Mouse (Mus musculus) liver, embryonic 14.5 days (tissue): ENCODE data around the gene Prepl. TPM values are rescaled to one million over a fixed set of nuclear protein-coding genes. Genes with fewer than 3 reads are reported as not detected.

Source experiments
- ATAC-seq: fragments of 200-750 bp; cut with Nextera tagmentation; 2 replicates; pipeline ENCODE4 v1.8.0; 2017; ENCODE audit warnings: moderate number of reproducible peaks, mild to moderate bottlenecking, moderate library complexity; ENCODE audit not compliant: insufficient read depth
- DNase-seq, 3 experiments: peaks; one replicate each; pipeline ENCODE4 v3.0.0-alpha.2; 2012 to 2013; ENCODE audit warnings: low read depth in 3 of 3, low spot score in 3 of 3
- H3K27ac ChIP-seq: fragments of 300-500 bp; sonication (generic); 2 replicates; pipeline ENCODE4 v1.5.1; 2014; ENCODE audit warnings: moderate library complexity, mild to moderate bottlenecking, control low read depth, inconsistent platforms
- H3K27me3 ChIP-seq: fragments of 300-500 bp; sonication (generic); 2 replicates; pipeline ENCODE4 v1.6.1; 2014; ENCODE audit warnings: mild to moderate bottlenecking, low read length, moderate library complexity; ENCODE audit not compliant: control insufficient read depth, insufficient read depth
- H3K36me3 ChIP-seq: fragments of 300-500 bp; sonication (generic); replicated peaks from 2 replicates; pipeline ENCODE4 v1.6.1; 2014; ENCODE audit warnings: low read depth; ENCODE audit not compliant: control insufficient read depth, insufficient read depth
- H3K4me1 ChIP-seq, 2 experiments: fragments of 200-500 bp in 1 of 2; fragments of 300-500 bp in 1 of 2; sonication (generic) in 1 of 2; replicated peaks; 2 replicates each; pipeline ENCODE4 v1.6.1; 2012 to 2014; ENCODE audit warnings: antibody characterized with exemption in 1 of 2, inconsistent platforms in 1 of 2, low read length in 1 of 2; ENCODE audit not compliant: control insufficient read depth in 2 of 2, insufficient read depth in 2 of 2
- H3K4me2 ChIP-seq: fragments of 300-500 bp; sonication (generic); 2 replicates; pipeline ENCODE4 v1.6.1; 2014; ENCODE audit warnings: low read depth, mild to moderate bottlenecking, control low read depth, moderate library complexity
- H3K4me3 ChIP-seq, 2 experiments: fragments of 200-500 bp in 1 of 2; fragments of 300-500 bp in 1 of 2; sonication (generic) in 1 of 2; 2 replicates each; pipeline ENCODE4 v1.5.1; 2012 to 2014; ENCODE audit warnings: low read depth in 2 of 2, low read length in 2 of 2, mild to moderate bottlenecking in 2 of 2, control low read depth in 1 of 2, inconsistent platforms in 1 of 2, moderate library complexity in 1 of 2; ENCODE audit not compliant: insufficient read depth in 1 of 2
- H3K9ac ChIP-seq: fragments of 300-500 bp; sonication (generic); replicated peaks from 2 replicates; pipeline ENCODE4 v1.6.1; 2014; ENCODE audit warnings: mild to moderate bottlenecking, control low read depth, moderate library complexity
- H3K9me3 ChIP-seq: fragments of 300-500 bp; sonication (generic); 2 replicates; pipeline ENCODE4 v1.6.1; 2016; ENCODE audit warnings: low read length, mixed read lengths; ENCODE audit not compliant: control insufficient read depth
- CTCF ChIP-seq: IDR thresholded peaks from 2 replicates; pipeline ENCODE4 v1.5.1; 2016; ENCODE audit warnings: antibody characterized with exemption, low read depth, control low read depth
- EP300 ChIP-seq: IDR thresholded peaks from 2 replicates; pipeline ENCODE4 v1.6.1; 2016; ENCODE audit warnings: antibody characterized with exemption, low read depth
- WGBS: fragments of 180-500 bp; shearing (Covaris S2); extraction: QIAGEN DNeasy Blood & Tissue Kit; methylation state at CpG from one replicate; pipeline ENCODE4 v1.1.7; 2014; ENCODE audit not compliant: insufficient replicate concordance; 5-methylcytosine and 5-hydroxymethylcytosine counted together
- polyA plus RNA-seq, 2 experiments: library from polyadenylated mRNA; depleted of rRNA in 1 of 2; stranded (reverse) in 1 of 2; unstranded in 1 of 2; fragments of >200 nt; fragmentation: Nextera tagmentation in 1 of 2; extraction: Ambion mirVana in 1 of 2; gene quantifications; 2 replicates each; pipeline versions ENCODE4 v1.2.1 to v1.2.3; 2012 to 2014

Prepl gene
- polyA plus RNA-seq, 2 experiments, result 7.2 to 7.5 TPM

DNA sequence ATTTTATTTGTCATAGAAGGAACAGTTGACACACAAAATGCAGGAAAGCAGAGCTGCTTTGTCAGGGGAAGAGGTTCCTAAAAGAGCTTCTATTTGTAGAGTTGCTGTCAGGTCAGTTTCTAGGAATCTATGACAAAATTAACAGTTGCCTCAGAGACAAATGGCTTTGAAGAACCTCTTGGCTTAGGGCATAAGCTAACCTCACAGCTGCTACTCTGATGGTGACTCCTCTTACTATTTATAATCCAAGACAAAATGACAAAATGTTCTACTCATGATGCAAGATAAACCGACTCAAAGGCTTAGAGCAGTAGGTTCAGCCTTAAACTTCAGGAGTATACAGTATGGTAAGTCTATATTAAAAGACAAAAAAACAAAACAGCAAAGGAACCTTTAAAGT is 3.5 kb downstream of the Prepl start:
- Histone ChIP-seq H3K4me2 (no peak overlapping the region), H3K27ac (no peak overlapping the region), H3K9ac (no peak overlapping the region), H3K4me3 (no peak overlapping the region), H3K36me3 (no peaks in the 10 kb centered on the region), H3K27me3 (no peaks in the 10 kb centered on the region), H3K9me3 (no peaks in the 10 kb centered on the region), H3K4me1 (peaks cover 4 to 6% of the 10 kb centered on the region in 2 experiments; a peak in 3 of 4 replicates)
- DNase-seq, result no peak
- 62% methylated on average over 1 of the region's 1 CpGs for WGBS
- ATAC-seq, result no peak
- TF ChIP-seq EP300, result no peak
- TF ChIP-seq CTCF, result no peak

DNA sequence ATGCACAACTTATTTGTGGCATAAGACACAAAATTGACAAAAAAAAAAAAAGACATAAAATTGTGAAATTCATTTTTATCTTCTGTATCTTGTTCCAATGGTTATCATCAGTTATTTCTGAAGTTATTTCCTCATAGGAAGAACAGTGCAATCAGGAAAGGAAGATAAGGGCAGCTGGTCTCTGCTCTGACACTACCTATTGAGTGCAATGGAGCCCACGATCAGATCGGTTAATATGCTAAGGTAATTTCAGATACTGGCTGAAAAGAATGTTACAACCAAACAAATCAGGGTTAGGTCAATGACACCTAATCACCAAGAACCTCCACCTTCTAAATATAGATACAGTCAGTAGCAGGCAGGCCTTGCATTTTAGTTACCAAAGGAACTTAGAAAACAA is 4.7 kb downstream of the Prepl start:
- ATAC-seq (no peak), DNase-seq (no peak)
- Histone ChIP-seq H3K9me3 (no peaks in the 10 kb centered on the region), H3K4me1 (peaks cover 3 to 4% of the 10 kb centered on the region in 2 experiments; a peak in 1 of 4 replicates), H3K9ac (no peak overlapping the region), H3K4me3 (no peak overlapping the region), H3K36me3 (no peaks in the 10 kb centered on the region), H3K27ac (no peak overlapping the region), H3K4me2 (no peak overlapping the region), H3K27me3 (no peaks in the 10 kb centered on the region)
- WGBS, result 43% methylated on average over 2 of the region's 2 CpGs
- TF ChIP-seq EP300 (no peak), CTCF (no peak)

DNA sequence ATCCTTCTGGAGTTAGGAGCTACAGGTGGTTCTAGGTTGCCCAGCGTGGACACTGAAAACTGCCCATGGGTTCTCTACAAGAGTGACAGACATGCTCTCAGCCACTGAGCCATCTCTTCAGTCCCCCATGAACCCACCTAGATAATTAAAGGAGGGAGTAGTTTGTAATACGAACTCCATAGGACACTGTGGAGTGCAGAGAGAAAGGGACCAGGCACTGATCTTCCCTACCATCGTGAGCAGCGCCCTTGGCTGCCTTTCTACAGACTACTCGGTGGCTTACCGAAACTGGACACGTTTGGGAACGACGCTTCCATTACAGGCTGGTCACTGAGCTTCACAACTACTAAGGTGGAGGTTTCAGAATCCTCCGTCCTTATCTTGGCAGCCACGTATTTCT is 9.3 kb downstream of the Prepl start:
- WGBS, result 77% methylated on average over 11 of the region's 11 CpGs
- no peaks in the 10 kb centered on the region for H3K27me3 ChIP-seq
- H3K9me3 ChIP-seq, result no peaks in the 10 kb centered on the region
- no peaks in the 10 kb centered on the region for H3K36me3 ChIP-seq
- TF ChIP-seq CTCF (no peak), EP300 (no peak)
- no peak for ATAC-seq
- no peak for DNase-seq
- H3K4me2 ChIP-seq, result no peak overlapping the region
- no peaks in the 10 kb centered on the region for H3K4me1 ChIP-seq
- H3K9ac ChIP-seq, result no peak overlapping the region
- no peak overlapping the region for H3K4me3 ChIP-seq
- no peak overlapping the region for H3K27ac ChIP-seq

DNA sequence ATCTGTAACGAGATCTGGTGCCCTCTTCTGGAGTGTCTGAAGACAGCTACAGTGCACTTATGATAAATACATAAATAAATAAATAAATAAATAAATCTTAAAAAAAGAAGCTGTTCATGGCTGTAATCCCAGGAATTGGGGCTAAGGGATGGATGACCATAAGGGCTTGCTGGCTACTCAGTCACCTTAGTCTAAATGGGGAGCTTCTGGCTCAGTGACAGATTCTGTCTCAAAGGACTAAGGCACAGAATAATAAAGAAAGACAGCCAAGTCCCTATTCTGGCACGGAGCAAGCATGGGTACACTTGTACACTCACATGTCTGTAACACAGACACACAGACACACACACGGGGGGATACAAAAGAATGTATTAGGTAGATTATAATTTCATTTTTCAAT is 10.8 kb downstream of the Prepl start:
- Histone ChIP-seq H3K4me2 (no peak overlapping the region), H3K36me3 (no peaks in the 10 kb centered on the region), H3K4me3 (no peak overlapping the region), H3K4me1 (no peaks in the 10 kb centered on the region), H3K9ac (no peak overlapping the region), H3K27me3 (no peaks in the 10 kb centered on the region), H3K9me3 (no peaks in the 10 kb centered on the region), H3K27ac (no peak overlapping the region)
- ATAC-seq, result no peak
- TF ChIP-seq EP300 (no peak), CTCF (no peak)
- no peak for DNase-seq
- 69% methylated on average over 3 of the region's 3 CpGs for WGBS

GRCm38 (mm10) chr17:85074083-85074482 is 16.0 kb downstream of the Prepl start:
- Histone ChIP-seq H3K4me3 (no peak overlapping the region), H3K36me3 (no peaks in the 10 kb centered on the region), H3K27ac (no peak overlapping the region), H3K4me1 (no peaks in the 10 kb centered on the region), H3K9me3 (no peaks in the 10 kb centered on the region), H3K27me3 (no peaks in the 10 kb centered on the region), H3K4me2 (no peak overlapping the region), H3K9ac (no peak overlapping the region)
- no peak for DNase-seq
- ATAC-seq, result no peak
- WGBS, result 78% methylated on average over 4 of the region's 4 CpGs
- TF ChIP-seq EP300, result no peak
- TF ChIP-seq CTCF, result no peak
